Mouse (Mus musculus) embryonic fibroblast, embryonic 13.5 days (primary cell): ENCODE results near the gene Klhl36.

Experiments used
- CTCF ChIP-seq: IDR thresholded peaks from 2 replicates; pipeline ENCODE4 v1.5.1; 2011; ENCODE audit warnings: mild to moderate bottlenecking, control low read depth, low read length, moderate library complexity, borderline replicate concordance; ENCODE audit not compliant: insufficient read depth
- POLR2A ChIP-seq: IDR thresholded peaks from 2 replicates; pipeline ENCODE4 v1.6.1; 2011; ENCODE audit warnings: low read depth, mild to moderate bottlenecking, control low read depth, low read length, moderate library complexity

DNA sequence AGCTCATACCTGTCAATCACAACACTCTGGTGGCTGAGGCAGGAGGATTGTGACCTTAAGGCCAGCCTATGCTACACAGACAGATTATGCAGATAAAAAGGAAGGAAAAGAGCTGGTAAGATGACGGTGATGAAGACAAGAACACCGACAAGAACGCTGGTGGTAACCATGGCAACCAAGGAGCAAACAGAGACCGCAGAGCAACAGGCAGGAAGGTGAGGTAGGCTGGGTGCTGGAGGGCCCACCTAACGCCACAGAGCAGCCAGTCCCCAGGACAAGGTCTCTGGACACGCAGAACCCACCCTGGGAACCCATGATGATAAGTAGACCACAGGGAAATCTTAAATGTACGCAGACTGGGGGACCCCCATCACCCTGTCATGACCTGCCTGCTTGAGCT, 31.5 kb upstream of the Klhl36 start:
- TF ChIP-seq POLR2A: no peak
- no peak for TF ChIP-seq CTCF
